In genomic region chr4:99320501-99320900, GRCm38 (mm10) we compare ENCODE assay signal across 20 mouse cellular contexts. TPM values are rescaled to one million over a fixed set of nuclear protein-coding genes. Genes with fewer than 3 reads are reported as not detected.
"Had no signal": no experiment of that assay in that cellular context is flagged by ENCODE, and none has a peak within 500 bp of the region (broad histone marks: within the 10 kb centered on the region; RNA-seq: fewer than 3 reads in every experiment).

No protein-coding gene starts in this region.

- DNase-seq: lung, embryonic 14.5 days; lung, postnatal 10 days; lung, postnatal 4 days; midbrain, embryonic 14.5 days; retina, postnatal 1 day; right cerebral cortex, adult 18-20 months; right cerebral cortex, postnatal 25 days; right cerebral cortex, postnatal 4 days; spleen, adult 18-20 months; thymus, adult 18-20 months; thymus, postnatal 14 days; thymus, postnatal 36 days had no signal

- H3K4me2 ChIP-seq: lung, embryonic 14.5 days; midbrain, embryonic 12.5 days; neural tube, embryonic 13.5 days; neural tube, embryonic 15.5 days had no signal

- H3K9ac ChIP-seq: lung, embryonic 14.5 days; midbrain, embryonic 12.5 days; neural tube, embryonic 13.5 days; neural tube, embryonic 15.5 days had no signal

- H3K36me3 ChIP-seq: midbrain, embryonic 10.5 days; midbrain, embryonic 12.5 days; neural tube, embryonic 13.5 days; neural tube, embryonic 15.5 days had no signal

- H3K9me3 ChIP-seq: midbrain, embryonic 10.5 days; midbrain, embryonic 12.5 days; neural tube, embryonic 13.5 days; neural tube, embryonic 15.5 days had no signal

- H3K4me1 ChIP-seq: midbrain, embryonic 10.5 days; midbrain, embryonic 12.5 days had no signal

- H3K27ac ChIP-seq: midbrain, embryonic 10.5 days; midbrain, embryonic 12.5 days; neural tube, embryonic 13.5 days; neural tube, embryonic 15.5 days had no signal

- H3K27me3 ChIP-seq: midbrain, embryonic 12.5 days had no signal

- H3K4me3 ChIP-seq: midbrain, embryonic 10.5 days; midbrain, embryonic 12.5 days; myocyte; neural tube, embryonic 13.5 days; neural tube, embryonic 15.5 days had no signal

- ATAC-seq: midbrain, embryonic 16.5 days had no signal

RNA-seq across cellular contexts. Expression of gene Gm12689, which starts 24.8 kb away (rescaled TPM):
- polyA plus RNA-seq: midbrain, embryonic 10.5 days; neural tube, embryonic 11.5 days; thymus, postnatal 0 days had no signal
